Mouse (Mus musculus): ENCODE measurements around the gene Dst.

DNA sequence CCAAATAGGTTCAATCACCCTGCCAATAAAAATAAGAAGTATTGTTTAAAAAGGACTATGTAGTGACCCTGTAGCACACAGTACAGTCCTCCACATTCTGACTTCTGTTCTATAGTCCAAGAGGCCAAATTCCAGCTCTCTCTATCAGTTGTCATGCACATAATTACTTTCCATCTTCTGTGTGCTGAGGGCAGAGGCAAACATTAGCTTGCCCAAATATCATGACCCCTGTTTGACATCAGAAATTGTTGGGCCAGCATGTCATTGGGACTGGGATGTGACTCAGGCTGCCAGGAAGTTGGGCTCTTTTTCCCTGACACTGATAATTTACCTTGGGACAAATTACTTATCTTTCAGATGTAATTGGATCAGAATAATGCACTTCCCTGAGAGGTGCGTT is 214.9 kb downstream of the Dst start:
- TF ChIP-seq CTCF (IDR thresholded peaks at IDR 0.05; ENCODE audit: low read depth): no peak
- TF ChIP-seq EP300 (IDR thresholded peaks at IDR 0.05; ENCODE audit: low read depth): no peak

All from liver, embryonic 14.5 days (tissue).